Mouse (Mus musculus) hindbrain, embryonic 14.5 days (tissue): ENCODE data around the gene Opcml. TPM values are rescaled to one million over a fixed set of nuclear protein-coding genes. Genes with fewer than 3 reads are reported as not detected.
A peak's percentile ranks its signal among the peaks of the same experiment; 100 is the strongest.

Experiments
- ATAC-seq: fragments of 200-750 bp; cut with Nextera tagmentation; 2 replicates; pipeline ENCODE4 v1.8.0; 2017; ENCODE audit warnings: moderate number of reproducible peaks, mild to moderate bottlenecking, moderate TSS enrichment, moderate library complexity; ENCODE audit not compliant: low FRiP score
- DNase-seq: peaks from one replicate; pipeline ENCODE4 v3.0.0-alpha.2; 2015; ENCODE audit warnings: low spot score
- H3K27ac ChIP-seq: fragments of 300-500 bp; sonication (generic); 2 replicates; pipeline ENCODE4 v1.5.1; 2014; ENCODE audit warnings: mild to moderate bottlenecking, moderate library complexity
- H3K27me3 ChIP-seq: fragments of 300-500 bp; sonication (generic); 2 replicates; pipeline ENCODE4 v1.6.1; 2014; ENCODE audit warnings: mild to moderate bottlenecking, low read length, mixed read lengths; ENCODE audit not compliant: control insufficient read depth, insufficient read depth
- H3K36me3 ChIP-seq: fragments of 300-500 bp; sonication (generic); replicated peaks from 2 replicates; pipeline ENCODE4 v1.6.1; 2014; ENCODE audit not compliant: control insufficient read depth, insufficient read depth
- H3K4me1 ChIP-seq: fragments of 300-500 bp; sonication (generic); replicated peaks from 2 replicates; pipeline ENCODE4 v1.6.1; 2014; ENCODE audit warnings: antibody characterized with exemption, low read length, mixed read lengths; ENCODE audit not compliant: control insufficient read depth, insufficient read depth
- H3K4me2 ChIP-seq: fragments of 300-500 bp; sonication (generic); replicated peaks from 2 replicates; pipeline ENCODE4 v1.6.1; 2014; ENCODE audit warnings: mild to moderate bottlenecking, moderate library complexity
- H3K4me3 ChIP-seq: fragments of 300-500 bp; sonication (generic); replicated peaks from 2 replicates; pipeline ENCODE4 v1.5.1; 2014; ENCODE audit warnings: mild to moderate bottlenecking, low read length
- H3K9ac ChIP-seq: fragments of 300-500 bp; sonication (generic); 2 replicates; pipeline ENCODE4 v1.6.1; 2014
- H3K9me3 ChIP-seq: fragments of 300-500 bp; sonication (generic); 2 replicates; pipeline ENCODE4 v1.6.1; 2016; ENCODE audit warnings: low read length; ENCODE audit not compliant: control insufficient read depth
- WGBS: fragments of 180-500 bp; shearing (Covaris S2); extraction: QIAGEN DNeasy Blood & Tissue Kit; methylation state at CpG from one replicate; pipeline ENCODE4 v1.1.7; 2014; 5-methylcytosine and 5-hydroxymethylcytosine counted together
- polyA plus RNA-seq: library from polyadenylated mRNA; unstranded; fragments of >200 nt; fragmentation: Nextera tagmentation; extraction: Ambion mirVana; gene quantifications from 2 replicates; pipeline ENCODE4 v1.2.1, GENCODE M21; 2014

Opcml gene
- polyA plus RNA-seq, 1 experiment from 2014 or later, result 42.9 TPM

GRCm38 (mm10) chr9:28012664-28013063, 222.1 kb downstream of the Opcml start:
- H3K4me1 ChIP-seq, result peaks cover 12% of the 10 kb centered on the region; the same call in 1 of the 2 replicates
- no peak for ATAC-seq
- H3K27me3 ChIP-seq, result no peaks in the 10 kb centered on the region
- no peak overlapping the region for H3K4me3 ChIP-seq
- no peaks in the 10 kb centered on the region for H3K9me3 ChIP-seq
- H3K36me3 ChIP-seq, result no peaks in the 10 kb centered on the region
- no peak overlapping the region for H3K27ac ChIP-seq
- DNase-seq, result no peak
- H3K4me2 ChIP-seq, result no peak overlapping the region
- no peak overlapping the region for H3K9ac ChIP-seq
- 65% methylated on average over 7 of the region's 7 CpGs for WGBS

- ATAC-seq, result no peak
These were observed 222.6 kb downstream of the Opcml start for GRCm38 (mm10) chr9:28013192-28013591.

GRCm38 (mm10) chr9:28028156-28028555, 237.6 kb downstream of the Opcml start:
- ATAC-seq (no peak), DNase-seq (peak; percentile 35)
- no peaks in the 10 kb centered on the region for H3K36me3 ChIP-seq
- H3K27ac ChIP-seq, result no peak overlapping the region
- H3K9me3 ChIP-seq, result no peaks in the 10 kb centered on the region
- no peak overlapping the region for H3K9ac ChIP-seq
- H3K4me3 ChIP-seq, result no peak overlapping the region
- H3K27me3 ChIP-seq, result no peaks in the 10 kb centered on the region
- WGBS, result 65% methylated on average over 5 of the region's 5 CpGs
- peaks cover 6% of the 10 kb centered on the region for H3K4me1 ChIP-seq
- H3K4me2 ChIP-seq, result no peak overlapping the region

More at GRCm38 (mm10) chr9:28013192-28013591, 222.6 kb downstream of the Opcml start:
- peaks cover 12% of the 10 kb centered on the region; the same call in 1 of the 2 replicates for H3K4me1 ChIP-seq
- no peak overlapping the region for H3K4me2 ChIP-seq
- H3K27me3 ChIP-seq, result no peaks in the 10 kb centered on the region
- no peak for DNase-seq
- H3K27ac ChIP-seq, result no peak overlapping the region
- 71% methylated on average over 3 of the region's 3 CpGs for WGBS
- H3K9me3 ChIP-seq, result no peaks in the 10 kb centered on the region
- no peak overlapping the region for H3K4me3 ChIP-seq
- H3K9ac ChIP-seq, result no peak overlapping the region
- H3K36me3 ChIP-seq, result no peaks in the 10 kb centered on the region

- WGBS, result 44% methylated on average over 7 of the region's 7 CpGs
- Histone ChIP-seq H3K36me3 (no peaks in the 10 kb centered on the region), H3K9me3 (no peaks in the 10 kb centered on the region), H3K27ac (no peak overlapping the region), H3K4me2 (no peak overlapping the region), H3K27me3 (no peaks in the 10 kb centered on the region), H3K4me3 (no peak overlapping the region), H3K4me1 (peaks cover 6% of the 10 kb centered on the region), H3K9ac (no peak overlapping the region)
- no peak for DNase-seq
- no peak; the same call in 1 of the 2 replicates for ATAC-seq
These were observed 238.3 kb downstream of the Opcml start for GRCm38 (mm10) chr9:28028788-28029393.

GRCm38 (mm10) chr9:28049157-28049556, 258.6 kb downstream of the Opcml start:
- DNase-seq (no peak), ATAC-seq (no peak)
- Histone ChIP-seq H3K9ac (no peak overlapping the region), H3K4me2 (no peak overlapping the region), H3K27ac (no peak overlapping the region), H3K36me3 (no peaks in the 10 kb centered on the region), H3K4me3 (no peak overlapping the region), H3K27me3 (no peaks in the 10 kb centered on the region), H3K4me1 (no peaks in the 10 kb centered on the region), H3K9me3 (no peaks in the 10 kb centered on the region)
- WGBS, result 96% methylated on average over 2 of the region's 2 CpGs

- Histone ChIP-seq H3K27me3 (no peaks in the 10 kb centered on the region), H3K9ac (no peak overlapping the region), H3K9me3 (no peaks in the 10 kb centered on the region), H3K4me1 (no peaks in the 10 kb centered on the region; the same call in 1 of the 2 replicates), H3K36me3 (no peaks in the 10 kb centered on the region), H3K27ac (no peak overlapping the region), H3K4me2 (no peak overlapping the region), H3K4me3 (no peak overlapping the region)
- ATAC-seq, result no peak
- 53% methylated on average over 2 of the region's 2 CpGs for WGBS
- no peak for DNase-seq
These were observed 266.7 kb downstream of the Opcml start for GRCm38 (mm10) chr9:28057171-28057845.

GRCm38 (mm10) chr9:28065126-28065525, 274.6 kb downstream of the Opcml start:
- DNase-seq, result no peak

GRCm38 (mm10) chr9:28080694-28081093, 290.1 kb downstream of the Opcml start:
- 71% methylated on average over 4 of the region's 4 CpGs for WGBS
- DNase-seq (no peak), ATAC-seq (no peak)
- H3K27ac ChIP-seq, result no peak overlapping the region
- no peaks in the 10 kb centered on the region for H3K36me3 ChIP-seq
- H3K4me1 ChIP-seq, result peaks cover 10% of the 10 kb centered on the region
- H3K9ac ChIP-seq, result no peak overlapping the region
- H3K4me2 ChIP-seq, result no peak overlapping the region
- H3K4me3 ChIP-seq, result no peak overlapping the region
- no peaks in the 10 kb centered on the region for H3K9me3 ChIP-seq
- H3K27me3 ChIP-seq, result no peaks in the 10 kb centered on the region

More at GRCm38 (mm10) chr9:28065126-28065525, 274.6 kb downstream of the Opcml start:
- ATAC-seq, result no peak
- H3K9ac ChIP-seq, result no peak overlapping the region
- H3K4me3 ChIP-seq, result no peak overlapping the region
- no peaks in the 10 kb centered on the region for H3K36me3 ChIP-seq
- no peak overlapping the region for H3K27ac ChIP-seq
- no peaks in the 10 kb centered on the region for H3K27me3 ChIP-seq
- no peaks in the 10 kb centered on the region for H3K4me1 ChIP-seq
- H3K9me3 ChIP-seq, result no peaks in the 10 kb centered on the region
- H3K4me2 ChIP-seq, result no peak overlapping the region

GRCm38 (mm10) chr9:28083754-28084153, 293.2 kb downstream of the Opcml start:
- peaks cover 10% of the 10 kb centered on the region for H3K4me1 ChIP-seq
- no peak for DNase-seq
- WGBS, result 59% methylated on average over 3 of the region's 3 CpGs

More at GRCm38 (mm10) chr9:28083754-28084153, 293.2 kb downstream of the Opcml start:
- Histone ChIP-seq H3K4me3 (no peak overlapping the region), H3K27ac (no peak overlapping the region), H3K36me3 (no peaks in the 10 kb centered on the region), H3K9ac (no peak overlapping the region), H3K27me3 (no peaks in the 10 kb centered on the region), H3K4me2 (no peak overlapping the region), H3K9me3 (no peaks in the 10 kb centered on the region)
- no peak for ATAC-seq
